Mouse (Mus musculus) limb, embryonic 11.5 days (tissue): Measurements from ENCODE around the gene Flvcr1. TPM values are rescaled to one million over a fixed set of nuclear protein-coding genes. Genes with fewer than 3 reads are reported as not detected.

Experiments used
- ATAC-seq: fragments of 200-750 bp; cut with Nextera tagmentation; 2 replicates; pipeline ENCODE4 v1.8.0; 2017; ENCODE audit warnings: low read depth; ENCODE audit not compliant: insufficient number of reproducible peaks, low FRiP score, low TSS enrichment
- DNase-seq: peaks from one replicate; pipeline ENCODE4 v3.0.0-alpha.2; 2015; ENCODE audit warnings: low spot score
- H3K27ac ChIP-seq: fragments of 300-500 bp; sonication (generic); replicated peaks from 2 replicates; pipeline ENCODE4 v1.5.1; 2014; ENCODE audit warnings: low read depth, mild to moderate bottlenecking, low read length
- H3K27me3 ChIP-seq: fragments of 300-500 bp; sonication (generic); 2 replicates; pipeline ENCODE4 v1.6.1; 2014; ENCODE audit warnings: mild to moderate bottlenecking, low read length, mixed read lengths; ENCODE audit not compliant: control insufficient read depth, insufficient read depth
- H3K36me3 ChIP-seq: fragments of 300-500 bp; sonication (generic); 2 replicates; pipeline ENCODE4 v1.6.1; 2014; ENCODE audit warnings: mild to moderate bottlenecking, low read length, moderate library complexity, mixed read lengths; ENCODE audit not compliant: control insufficient read depth, insufficient read depth
- H3K4me1 ChIP-seq: fragments of 300-500 bp; sonication (generic); 2 replicates; pipeline ENCODE4 v1.6.1; 2014; ENCODE audit warnings: low read length, mixed read lengths; ENCODE audit not compliant: control insufficient read depth, insufficient read depth
- H3K4me2 ChIP-seq: fragments of 300-500 bp; sonication (generic); 2 replicates; pipeline ENCODE4 v1.6.1; 2014; ENCODE audit warnings: low read depth, mild to moderate bottlenecking, moderate library complexity; ENCODE audit not compliant: severe bottlenecking
- H3K4me3 ChIP-seq: fragments of 300-500 bp; sonication (generic); 2 replicates; pipeline ENCODE4 v1.5.1; 2014; ENCODE audit warnings: low read depth, low read length
- H3K9ac ChIP-seq: fragments of 300-500 bp; sonication (generic); 2 replicates; pipeline ENCODE4 v1.6.1; 2014; ENCODE audit warnings: mild to moderate bottlenecking, low read length
- H3K9me3 ChIP-seq: fragments of 300-500 bp; sonication (generic); 2 replicates; pipeline ENCODE4 v1.6.1; 2016; ENCODE audit warnings: low read length; ENCODE audit not compliant: control insufficient read depth
- WGBS: fragments of 180-500 bp; shearing (Covaris S2); extraction: QIAGEN DNeasy Blood & Tissue Kit; methylation state at CpG from one replicate; pipeline ENCODE4 v1.1.7; 2014; 5-methylcytosine and 5-hydroxymethylcytosine counted together
- polyA plus RNA-seq: library from polyadenylated mRNA; unstranded; fragments of >200 nt; fragmentation: Nextera tagmentation; extraction: Ambion mirVana; gene quantifications from 2 replicates; pipeline ENCODE4 v1.2.1, GENCODE M21; 2014

Gene Flvcr1
- polyA plus RNA-seq, 1 experiment from 2014 or later = 7.5 TPM

DNA sequence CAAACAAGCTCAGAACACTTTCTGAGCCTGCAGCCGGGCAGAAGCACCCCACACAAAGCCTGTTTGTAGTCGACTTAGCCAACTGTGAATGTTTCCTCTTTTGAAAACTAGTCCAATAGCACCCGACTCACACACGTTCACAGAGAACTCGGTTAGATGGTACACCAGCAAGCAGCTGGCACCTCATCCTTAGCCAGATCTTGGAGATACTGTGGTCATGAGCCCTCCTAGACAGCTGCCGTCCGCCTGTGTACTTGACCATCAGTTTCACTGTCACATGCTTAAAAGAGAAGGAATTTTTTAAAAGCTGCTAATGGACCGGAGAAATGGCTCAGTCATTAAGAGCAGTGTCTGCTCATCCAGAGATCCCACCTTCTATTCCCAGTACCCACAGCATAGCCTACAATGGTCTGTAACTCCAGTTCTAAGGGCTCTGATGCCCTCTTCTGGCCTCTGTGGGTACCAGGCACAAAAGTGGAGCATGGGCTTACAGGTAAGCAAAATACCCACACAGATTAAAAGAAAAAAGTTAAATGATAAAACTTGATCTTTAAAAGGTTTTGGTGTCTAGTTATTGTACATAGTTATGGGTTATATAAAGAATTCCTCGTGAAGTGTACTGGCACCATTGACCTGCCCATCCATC lies 36.4 kb downstream of the Flvcr1 start:
- DNase-seq = no peak
- Histone ChIP-seq H3K9me3 (no peaks in the 10 kb centered on the region), H3K9ac (no peak overlapping the region), H3K4me2 (no peak overlapping the region), H3K4me3 (no peak overlapping the region), H3K4me1 (no peaks in the 10 kb centered on the region), H3K27ac (no peak overlapping the region), H3K36me3 (no peaks in the 10 kb centered on the region), H3K27me3 (no peaks in the 10 kb centered on the region)
- WGBS = 86% methylated on average over 9 of the region's 9 CpGs
- no peak for ATAC-seq

DNA sequence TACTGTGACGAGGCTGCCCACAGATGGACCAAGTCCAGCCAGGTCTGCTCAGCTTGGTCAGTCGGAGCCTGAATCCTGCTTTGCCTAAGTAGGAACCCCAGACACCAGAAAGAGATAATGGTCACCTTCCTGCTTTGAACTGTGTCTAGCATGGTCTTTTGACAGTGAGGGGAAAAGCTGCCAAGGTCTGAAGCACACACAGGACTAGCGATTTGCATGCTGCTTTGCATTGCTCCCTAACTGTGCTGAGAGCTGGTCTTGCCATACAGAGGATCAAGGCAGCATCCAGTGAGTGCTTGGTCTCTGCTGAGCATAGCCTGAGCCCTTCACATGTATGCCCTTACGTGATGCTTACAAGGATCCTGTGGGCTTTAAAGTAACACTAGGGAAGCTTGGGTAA lies 44.5 kb downstream of the Flvcr1 start:
- Histone ChIP-seq H3K36me3 (no peaks in the 10 kb centered on the region), H3K4me1 (peaks cover 14% of the 10 kb centered on the region), H3K9me3 (no peaks in the 10 kb centered on the region), H3K4me2 (no peak overlapping the region), H3K9ac (no peak overlapping the region), H3K27me3 (no peaks in the 10 kb centered on the region), H3K4me3 (no peak overlapping the region), H3K27ac (no peak overlapping the region)
- ATAC-seq = no peak
- no peak for DNase-seq
- WGBS = 80% methylated on average over 4 of the region's 4 CpGs

DNA sequence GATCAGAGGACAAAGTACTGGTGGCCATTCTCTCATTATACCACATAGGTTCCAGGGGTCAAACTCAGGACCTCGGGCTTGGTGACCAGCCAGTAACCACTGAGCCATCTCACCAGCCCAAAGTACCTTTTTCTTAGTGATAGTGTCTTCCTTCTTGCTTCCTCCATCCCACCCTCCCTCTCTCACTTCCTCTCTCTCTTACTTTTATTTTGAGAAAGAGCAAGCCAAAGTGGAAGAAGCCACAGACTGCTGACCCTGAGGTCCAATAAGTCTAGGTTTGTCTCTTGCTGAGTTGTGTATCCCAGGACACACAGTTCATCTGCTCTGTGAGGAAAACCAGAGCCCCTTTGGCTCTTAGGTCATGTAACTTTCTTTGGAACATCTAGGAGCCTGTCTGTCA lies 45.5 kb downstream of the Flvcr1 start:
- 85% methylated on average over 1 of the region's 1 CpGs for WGBS
- H3K9ac ChIP-seq = no peak overlapping the region
- no peak for ATAC-seq
- H3K4me1 ChIP-seq = peaks cover 14% of the 10 kb centered on the region
- H3K9me3 ChIP-seq = no peaks in the 10 kb centered on the region
- no peaks in the 10 kb centered on the region for H3K27me3 ChIP-seq
- H3K4me3 ChIP-seq = no peak overlapping the region
- H3K36me3 ChIP-seq = no peaks in the 10 kb centered on the region
- no peak overlapping the region for H3K27ac ChIP-seq
- no peak overlapping the region for H3K4me2 ChIP-seq
- no peak for DNase-seq

DNA sequence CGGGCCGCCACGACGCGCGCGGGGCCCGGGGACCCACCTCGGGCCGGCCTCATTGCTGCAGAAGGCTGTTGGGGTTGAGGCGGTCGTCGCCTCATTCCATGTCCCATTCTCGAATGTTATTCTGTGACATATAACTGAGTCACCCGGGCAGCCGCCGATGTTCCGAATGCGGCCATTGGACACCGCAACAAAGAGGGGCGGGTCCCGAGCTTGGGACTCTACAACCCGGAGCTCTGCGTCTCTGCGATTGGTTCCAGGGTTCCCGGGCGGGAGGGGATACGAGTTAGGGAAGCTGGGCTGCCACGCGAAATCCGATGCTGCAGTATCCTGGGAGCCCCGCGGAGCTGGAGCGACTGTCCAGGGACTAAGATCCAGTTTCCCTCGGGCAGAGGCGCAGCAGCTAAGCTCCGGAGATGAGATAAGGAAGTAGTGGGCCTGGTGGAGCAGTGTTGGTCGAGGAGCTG lies 46.8 kb downstream of the Flvcr1 start, which contains the start of gene Vash2:
Gene Vash2 (minus strand): TSS at position 197 of the 464 bp plus-strand sequence.
- H3K9me3 ChIP-seq = no peaks in the 10 kb centered on the region
- WGBS = under 1% methylated on average over 38 of the region's 38 CpGs
- H3K9ac ChIP-seq = peak within 1 kb of the TSS; percentile 86
- peak within 1 kb of the TSS; percentile 87 for H3K27ac ChIP-seq
- H3K4me3 ChIP-seq = peak within 1 kb of the TSS; percentile 68
- ATAC-seq = peak; percentile 96
- no peaks in the 10 kb centered on the region for H3K27me3 ChIP-seq
- H3K36me3 ChIP-seq = peaks cover 3% of the 10 kb centered on the region; the same call in 1 of the 2 replicates
- peaks cover 14% of the 10 kb centered on the region for H3K4me1 ChIP-seq
- peak; percentile 95 for DNase-seq
- peak within 1 kb of the TSS; percentile 95 for H3K4me2 ChIP-seq

DNA sequence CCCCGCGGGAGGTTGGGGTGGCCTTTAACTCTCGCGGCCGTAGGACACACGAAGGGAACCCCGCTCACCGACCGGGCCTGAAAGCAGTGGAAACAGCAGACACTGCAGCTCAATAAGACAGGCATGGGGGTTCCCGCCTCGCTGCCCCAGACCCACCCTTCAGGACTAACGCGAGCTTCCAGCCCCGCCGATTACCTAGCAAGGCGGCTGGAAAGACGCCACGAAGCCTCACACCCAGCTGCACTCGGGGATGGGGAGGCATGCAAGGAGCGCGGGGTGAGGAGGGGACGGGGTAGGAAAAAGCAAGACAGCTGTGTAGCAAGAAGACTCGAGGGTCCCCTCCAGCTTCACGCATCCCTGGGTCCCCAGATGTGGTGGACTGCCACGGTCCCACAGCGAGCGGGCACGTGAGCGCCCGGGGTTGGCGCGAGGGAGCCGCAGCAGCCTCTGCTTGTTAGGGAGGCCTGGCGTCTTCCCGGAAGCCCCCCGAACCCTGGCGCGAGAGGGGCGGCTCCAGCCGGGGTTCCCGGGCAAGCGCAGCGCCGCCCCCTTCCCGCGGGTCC lies 47.4 kb downstream of the Flvcr1 start:
- DNase-seq = peak; percentile 64
- peak; percentile 69 for ATAC-seq
- Histone ChIP-seq H3K4me3 (peak overlapping the region; percentile 68), H3K27ac (peak overlapping the region; percentile 87), H3K9ac (peak overlapping the region; percentile 86), H3K4me2 (peak overlapping the region; percentile 95), H3K4me1 (peaks cover 14% of the 10 kb centered on the region), H3K36me3 (peaks cover 3% of the 10 kb centered on the region; the same call in 1 of the 2 replicates), H3K9me3 (no peaks in the 10 kb centered on the region), H3K27me3 (no peaks in the 10 kb centered on the region)
- 0% methylated on average over 38 of the region's 46 CpGs for WGBS

DNA sequence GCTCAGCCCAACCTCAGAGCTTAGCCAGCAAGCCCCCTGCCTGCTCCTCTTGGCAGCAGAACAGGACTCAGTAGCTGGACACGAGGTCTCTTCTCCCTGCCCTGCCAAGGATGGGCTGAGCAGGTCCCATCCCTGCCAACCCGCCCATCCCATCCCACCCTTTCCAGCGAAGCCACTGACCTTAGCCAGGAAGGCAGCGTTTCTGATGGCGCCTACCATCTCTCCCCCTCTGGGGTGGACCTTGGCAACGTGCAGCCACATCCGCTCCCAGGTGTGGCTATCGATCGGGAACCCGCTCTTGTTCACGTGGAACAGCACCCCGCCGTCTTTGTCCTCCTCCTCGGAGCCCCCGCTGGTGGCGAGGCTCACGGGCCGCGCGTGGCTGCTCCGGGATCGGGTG lies 48.0 kb downstream of the Flvcr1 start:
- H3K36me3 ChIP-seq = peaks cover 7% of the 10 kb centered on the region
- WGBS = under 1% methylated on average over 20 of the region's 22 CpGs
- peak overlapping the region; percentile 68 for H3K4me3 ChIP-seq
- ATAC-seq = peak; percentile 0; the same call in 1 of the 2 replicates
- H3K4me1 ChIP-seq = peaks cover 14% of the 10 kb centered on the region
- DNase-seq = peak; percentile 53
- peak overlapping the region; percentile 95 for H3K4me2 ChIP-seq
- H3K27ac ChIP-seq = no peak overlapping the region
- H3K27me3 ChIP-seq = no peaks in the 10 kb centered on the region
- H3K9ac ChIP-seq = peak overlapping the region; percentile 86
- no peaks in the 10 kb centered on the region for H3K9me3 ChIP-seq

DNA sequence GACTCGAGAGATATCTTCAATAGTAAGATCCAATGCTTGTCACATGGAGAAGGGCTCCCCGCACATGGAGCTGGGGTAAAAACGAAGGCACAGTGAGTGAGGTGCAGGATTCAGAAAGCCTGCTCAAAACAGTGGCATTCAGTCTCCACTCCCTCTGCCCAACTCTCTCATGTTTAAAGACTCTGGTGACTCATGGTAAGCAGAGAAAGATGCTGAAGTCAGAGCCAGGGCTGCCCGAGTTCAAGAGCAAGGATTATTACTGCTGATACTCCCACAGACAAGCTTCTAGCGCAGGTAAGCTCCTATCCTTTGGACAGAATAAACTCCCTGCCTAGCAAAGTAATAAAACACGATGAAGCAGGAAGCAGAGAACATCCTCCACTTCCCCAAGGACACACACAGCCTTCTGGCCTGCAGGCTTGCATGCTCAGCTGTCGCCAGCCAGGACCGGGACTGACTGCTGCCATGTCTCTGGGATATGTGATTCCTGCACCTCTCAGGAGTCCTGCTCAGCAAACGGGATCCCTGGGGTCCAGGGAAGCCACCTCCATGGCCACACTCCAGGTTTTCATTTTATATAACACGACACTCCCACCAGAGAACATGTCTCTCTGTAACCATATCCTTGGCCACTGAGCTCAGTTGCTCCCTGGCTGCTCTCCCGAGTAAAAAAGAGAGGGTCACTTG lies 48.9 kb downstream of the Flvcr1 start:
- peaks cover 10% of the 10 kb centered on the region for H3K36me3 ChIP-seq
- H3K27ac ChIP-seq = no peak overlapping the region
- 46% methylated on average over 11 of the region's 11 CpGs for WGBS
- H3K9me3 ChIP-seq = no peaks in the 10 kb centered on the region
- H3K4me2 ChIP-seq = peak overlapping the region; percentile 95
- H3K9ac ChIP-seq = no peak overlapping the region; the same call in none of the 2 replicates
- H3K4me1 ChIP-seq = peaks cover 14% of the 10 kb centered on the region
- peak overlapping the region; percentile 68 for H3K4me3 ChIP-seq
- DNase-seq (peak; percentile 29), ATAC-seq (no peak)
- no peaks in the 10 kb centered on the region for H3K27me3 ChIP-seq

DNA sequence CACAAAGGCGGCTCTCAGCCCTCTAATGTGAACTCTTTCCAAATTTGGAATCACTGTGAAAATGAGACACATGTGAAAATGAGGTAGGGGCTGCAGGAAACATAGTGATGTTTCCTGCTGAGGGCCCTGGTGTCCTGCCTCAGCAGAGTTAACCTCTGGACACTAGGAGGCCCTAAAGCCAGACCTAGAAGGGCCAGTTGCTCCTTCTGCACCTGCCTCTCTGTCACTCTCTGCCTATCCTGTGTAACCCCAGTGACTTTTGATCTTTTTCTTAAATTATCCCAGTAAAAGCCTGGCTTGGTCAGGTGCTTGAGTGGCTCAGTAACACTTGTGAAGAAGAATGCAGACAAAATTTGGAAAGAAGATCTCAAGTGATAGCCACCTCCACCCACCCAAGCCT lies 51.1 kb downstream of the Flvcr1 start:
- ATAC-seq = no peak
- Histone ChIP-seq H3K4me3 (no peak overlapping the region), H3K36me3 (peaks cover 10% of the 10 kb centered on the region), H3K4me1 (peaks cover 14% of the 10 kb centered on the region), H3K27me3 (no peaks in the 10 kb centered on the region), H3K27ac (no peak overlapping the region), H3K4me2 (no peak overlapping the region), H3K9me3 (no peaks in the 10 kb centered on the region), H3K9ac (no peak overlapping the region)
- DNase-seq = no peak
- 67% methylated on average over 1 of the region's 1 CpGs for WGBS
